Mouse (Mus musculus): Measurements from ENCODE around the gene Ksr2.

GRCm38 (mm10) chr5:117791875-117792274, 378.1 kb downstream of the Ksr2 start:
- TF ChIP-seq POLR2A (IDR thresholded peaks at IDR 0.05; ENCODE audit: low read depth, low read length) (no peak), CTCF (IDR thresholded peaks at IDR 0.05; ENCODE audit: extremely low read depth, insufficient read depth, insufficient read length, insufficient replicate concordance) (no peak)

Measured in spleen, adult 2 months (tissue).